Mouse (Mus musculus) C2C12 (cell line): ENCODE measurements around the gene Cpvl. TPM values are rescaled to one million over a fixed set of nuclear protein-coding genes. Genes with fewer than 3 reads are reported as not detected.

ENCODE experiments used
- H3K27me3 ChIP-seq: one replicate; pipeline ENCODE4 v1.6.1; 2011; ENCODE audit not compliant: control insufficient read depth, insufficient read depth, insufficient read length
- H3K36me3 ChIP-seq: one replicate; pipeline ENCODE4 v1.6.1; 2011; ENCODE audit not compliant: control insufficient read depth, insufficient read depth
- H3K4me3 ChIP-seq: one replicate; pipeline ENCODE4 v1.5.1; 2011; ENCODE audit warnings: mild to moderate bottlenecking, control low read depth; ENCODE audit not compliant: poor library complexity, insufficient read depth, severe bottlenecking
- H3K79me2 ChIP-seq: one replicate; pipeline ENCODE4 v1.6.1; 2011; ENCODE audit not compliant: control insufficient read depth, insufficient read depth
- H3K79me3 ChIP-seq: one replicate; pipeline ENCODE4 v1.6.1; 2011; ENCODE audit warnings: low read depth, control low read depth
- H3ac ChIP-seq: one replicate; pipeline ENCODE3; 2011; ENCODE audit warnings: low read depth; ENCODE audit not compliant: control insufficient read depth, insufficient read length
- CEBPB ChIP-seq: IDR thresholded peaks from one replicate; pipeline ENCODE4 v1.6.1; 2011; ENCODE audit warnings: low read depth, mild to moderate bottlenecking, control low read depth, moderate library complexity
- CTCF ChIP-seq: IDR thresholded peaks from one replicate; pipeline ENCODE4 v1.5.1; 2011; ENCODE audit not compliant: control insufficient read depth, insufficient read depth, insufficient read length
- FOSL1 ChIP-seq: IDR thresholded peaks from one replicate; pipeline ENCODE4 v1.8.0; 2011; ENCODE audit warnings: mild to moderate bottlenecking, low read length; ENCODE audit not compliant: poor library complexity, insufficient read depth, severe bottlenecking
- MAX ChIP-seq: IDR thresholded peaks from one replicate; pipeline ENCODE4 v1.6.1; 2011; ENCODE audit warnings: mild to moderate bottlenecking, control low read depth
- MYOD1 ChIP-seq: IDR thresholded peaks from one replicate; pipeline ENCODE4 v1.6.1; 2011; ENCODE audit warnings: low read depth; ENCODE audit not compliant: control insufficient read depth, insufficient read length
- MYOG ChIP-seq: IDR thresholded peaks from one replicate; pipeline ENCODE4 v1.6.1; 2011; ENCODE audit not compliant: control insufficient read depth, insufficient read length; ENCODE audit errors: extremely low read depth
- USF1 ChIP-seq: IDR thresholded peaks from one replicate; pipeline ENCODE4 v1.6.1; 2011; ENCODE audit warnings: low read depth, mild to moderate bottlenecking, control low read depth, moderate library complexity
- polyA plus RNA-seq: library from polyadenylated mRNA; unstranded; fragments of >200 nt; fragmentation: generic; extraction: Trizol; gene quantifications from one replicate; pipeline ENCODE4 v1.2.1, GENCODE M21; 2012; ENCODE audit warnings: missing spikeins

Gene Cpvl
- polyA plus RNA-seq, 1 experiment: not detected

DNA sequence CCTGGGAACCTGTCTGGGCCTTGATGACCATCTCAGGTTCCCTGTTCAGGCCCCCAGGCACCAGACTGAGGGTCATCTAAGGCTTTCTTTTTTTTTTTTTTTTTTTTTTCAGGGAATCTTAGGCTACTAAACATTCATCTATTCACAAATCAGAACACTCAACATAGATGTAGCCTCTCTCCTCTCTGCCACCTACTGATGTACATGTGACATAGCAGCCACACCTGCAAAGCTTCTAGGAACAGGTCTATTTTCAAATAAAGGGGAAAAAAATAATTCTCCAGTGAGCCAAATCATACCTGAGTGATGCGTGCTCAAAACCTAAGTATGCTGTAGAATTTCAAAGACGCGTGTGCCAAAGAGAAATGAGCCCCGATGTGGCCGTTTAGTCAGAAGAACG is 106.6 kb downstream of the Cpvl start:
- no peaks in the 10 kb centered on the region for H3K79me3 ChIP-seq
- TF ChIP-seq MYOG: no peak
- no peak for TF ChIP-seq FOSL1
- TF ChIP-seq MAX: no peak
- TF ChIP-seq CEBPB: no peak
- TF ChIP-seq MYOD1: no peak
- no peak for TF ChIP-seq CTCF
- TF ChIP-seq USF1: no peak
- peaks cover 15% of the 10 kb centered on the region for H3K27me3 ChIP-seq
- H3K79me2 ChIP-seq: no peaks in the 10 kb centered on the region
- H3K36me3 ChIP-seq: no peaks in the 10 kb centered on the region
- H3ac ChIP-seq: no peak overlapping the region
- no peak overlapping the region for H3K4me3 ChIP-seq

DNA sequence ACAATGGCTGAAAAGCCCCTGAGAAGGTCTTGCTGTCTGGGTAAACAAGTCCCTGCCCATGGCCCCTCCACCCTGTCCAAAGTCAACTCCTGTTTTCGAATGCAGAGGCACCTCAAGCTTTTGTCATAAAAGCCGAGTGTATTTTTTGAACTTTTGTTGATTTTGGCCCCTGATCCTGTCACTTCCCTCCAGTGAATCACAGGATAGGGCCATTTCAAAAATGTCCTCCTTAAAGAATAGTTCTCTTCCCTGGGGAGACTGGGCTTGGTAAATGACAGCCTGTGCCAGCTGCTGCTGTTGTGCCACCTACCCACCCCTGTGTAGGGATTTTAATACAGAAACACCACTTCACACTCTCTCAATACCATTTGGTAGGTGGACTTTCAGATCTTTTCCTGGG is 115.5 kb downstream of the Cpvl start:
- no peaks in the 10 kb centered on the region for H3K79me3 ChIP-seq
- H3ac ChIP-seq: no peak overlapping the region
- no peak overlapping the region for H3K4me3 ChIP-seq
- peaks cover 15% of the 10 kb centered on the region for H3K27me3 ChIP-seq
- no peaks in the 10 kb centered on the region for H3K79me2 ChIP-seq
- H3K36me3 ChIP-seq: no peaks in the 10 kb centered on the region
- TF ChIP-seq USF1 (no peak), MAX (no peak), MYOG (no peak), MYOD1 (no peak)

DNA sequence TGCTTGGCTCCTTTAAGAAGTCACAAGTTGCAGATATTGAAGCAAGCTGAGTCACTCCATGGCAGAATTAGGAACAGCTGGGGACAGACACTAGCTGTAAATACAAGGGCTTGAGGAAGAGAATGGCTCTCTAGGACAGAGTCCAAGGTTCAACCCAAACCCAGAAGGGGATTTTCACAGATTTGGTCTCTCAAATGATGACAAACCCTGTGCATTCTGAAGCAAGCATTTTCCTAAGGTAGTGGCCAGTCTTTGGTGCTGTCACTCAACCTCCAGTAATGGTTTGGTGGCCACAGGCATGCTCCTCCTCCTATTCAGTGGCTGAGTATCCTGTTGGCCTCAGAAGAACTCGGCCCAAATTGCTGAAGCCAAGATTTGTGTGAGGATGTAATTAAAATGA is 119.4 kb downstream of the Cpvl start:
- TF ChIP-seq MYOD1 (no peak), CTCF (no peak), FOSL1 (no peak), USF1 (no peak), MAX (no peak), MYOG (no peak), CEBPB (no peak)
- Histone ChIP-seq H3ac (no peak overlapping the region), H3K27me3 (peaks cover 6% of the 10 kb centered on the region), H3K79me3 (no peaks in the 10 kb centered on the region), H3K79me2 (no peaks in the 10 kb centered on the region), H3K4me3 (no peak overlapping the region), H3K36me3 (no peaks in the 10 kb centered on the region)

DNA sequence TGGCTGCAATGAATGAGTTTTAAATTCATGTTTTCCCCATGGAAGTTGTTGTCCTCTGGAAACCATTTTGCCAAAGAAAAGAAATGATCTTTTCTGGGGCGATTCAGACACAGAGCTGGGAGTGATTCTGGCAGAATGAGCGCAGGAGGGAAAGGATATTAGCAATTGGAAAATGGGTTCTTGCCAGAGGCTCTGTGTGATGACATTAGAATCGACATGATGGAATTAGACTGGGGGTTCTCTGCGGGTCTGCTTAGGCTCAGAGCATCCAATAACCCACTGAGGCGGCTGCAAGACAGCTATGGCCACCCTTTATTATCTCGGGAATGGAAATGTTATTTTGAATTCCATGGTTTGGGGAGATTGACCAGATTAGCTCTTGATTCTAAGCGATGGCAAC is 120.6 kb downstream of the Cpvl start:
- no peak for TF ChIP-seq FOSL1
- H3K27me3 ChIP-seq: no peaks in the 10 kb centered on the region
- H3K36me3 ChIP-seq: no peaks in the 10 kb centered on the region
- H3K4me3 ChIP-seq: no peak overlapping the region
- no peaks in the 10 kb centered on the region for H3K79me2 ChIP-seq
- no peak overlapping the region for H3ac ChIP-seq
- H3K79me3 ChIP-seq: no peaks in the 10 kb centered on the region

DNA sequence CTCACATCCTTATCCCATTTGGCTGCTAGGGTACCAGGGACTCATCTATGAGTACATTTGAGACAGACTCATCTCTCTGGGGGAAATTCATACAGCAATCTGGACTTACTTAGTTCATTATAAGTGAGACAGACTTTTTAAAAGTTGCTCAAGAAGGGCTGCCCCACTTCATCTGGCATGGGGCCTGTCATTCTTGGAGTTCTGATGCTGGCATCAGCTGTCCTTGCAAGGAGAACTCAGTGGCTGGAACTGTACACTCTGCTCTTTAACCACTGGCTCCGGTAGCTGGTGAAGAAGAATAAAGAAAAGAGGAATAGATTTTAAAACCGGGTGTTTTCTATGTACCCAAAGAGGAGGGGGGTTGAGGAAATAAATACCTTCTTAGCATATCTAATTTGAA is 121.7 kb downstream of the Cpvl start:
- no peak for TF ChIP-seq MYOD1
- no peak for TF ChIP-seq CEBPB
- no peak for TF ChIP-seq CTCF
- TF ChIP-seq USF1: no peak
- H3K36me3 ChIP-seq: no peaks in the 10 kb centered on the region
- no peaks in the 10 kb centered on the region for H3K79me3 ChIP-seq
- H3K4me3 ChIP-seq: no peak overlapping the region
- H3K27me3 ChIP-seq: no peaks in the 10 kb centered on the region
- H3K79me2 ChIP-seq: no peaks in the 10 kb centered on the region
- no peak overlapping the region for H3ac ChIP-seq

DNA sequence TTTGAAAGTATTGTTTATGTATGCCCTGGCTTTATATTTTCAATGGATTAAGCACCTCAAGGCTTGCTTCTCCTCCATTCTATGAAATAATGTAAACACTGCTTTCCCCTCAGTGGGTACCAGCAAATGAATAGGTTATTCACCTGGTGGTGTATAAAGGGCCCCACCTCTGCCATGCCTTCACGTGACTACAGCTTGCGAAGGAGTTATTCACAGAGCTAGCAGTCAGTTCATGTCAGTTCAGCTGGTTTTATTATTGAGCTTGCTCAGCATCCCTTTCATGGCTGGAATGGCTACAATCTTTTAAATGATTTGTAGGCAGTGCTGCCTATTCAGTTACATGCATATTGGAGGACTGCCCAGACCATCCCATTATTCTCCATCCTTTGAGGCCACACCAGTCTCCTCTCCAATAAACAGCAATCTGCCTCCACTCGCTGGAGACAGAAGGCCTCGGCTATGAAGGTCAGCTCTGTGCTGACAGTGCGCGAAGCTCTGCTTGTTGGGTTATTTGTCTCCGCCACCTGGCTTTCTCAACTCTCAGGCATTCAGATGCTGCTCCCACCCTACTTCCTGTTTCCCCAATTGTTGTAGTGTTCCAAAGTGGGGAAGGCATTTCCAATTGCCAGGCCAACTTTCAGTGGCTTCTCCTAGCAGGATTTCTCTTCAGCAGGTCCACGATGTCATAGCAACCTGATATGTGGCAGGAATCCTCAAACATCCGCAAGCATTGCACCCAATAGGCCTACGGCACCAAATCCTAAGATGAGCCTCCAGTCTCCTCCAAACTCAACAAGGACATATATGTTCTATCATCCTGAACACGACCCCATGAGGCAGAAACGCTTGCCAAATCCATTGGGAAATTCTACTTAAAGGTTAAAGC is 123.3 kb downstream of the Cpvl start:
- TF ChIP-seq MYOG (no peak), USF1 (no peak), FOSL1 (no peak), MYOD1 (no peak), CEBPB (no peak), CTCF (no peak), MAX (no peak)
- H3K79me2 ChIP-seq: no peaks in the 10 kb centered on the region
- no peak overlapping the region for H3ac ChIP-seq
- H3K79me3 ChIP-seq: no peaks in the 10 kb centered on the region
- H3K4me3 ChIP-seq: no peak overlapping the region
- no peaks in the 10 kb centered on the region for H3K36me3 ChIP-seq
- H3K27me3 ChIP-seq: no peaks in the 10 kb centered on the region
